In genomic region chr10:97160892-97161291, GRCm38 (mm10) we compare ENCODE assay signal across 13 mouse cellular contexts.
DNase-seq lines count a peak whose midpoint lies in the region; TF ChIP-seq lines count a peak whose summit lies in the region.
"Had no signal": no experiment of that assay in that cellular context is flagged by ENCODE, and none has a peak within 500 bp of the region (broad histone marks: within the 10 kb centered on the region; RNA-seq: fewer than 3 reads in every experiment).

No protein-coding gene starts in this region.

- no peak for TF ChIP-seq POLR2A in thymus, adult 2 months (IDR thresholded peaks at IDR 0.05; ENCODE audit: control insufficient read depth, extremely low read depth, insufficient read depth, low read length, poor library complexity)

- H3K27me3 ChIP-seq in thymus, adult 2 months (ENCODE audit: control insufficient read depth, insufficient read depth, low read length), result no peaks in the 10 kb centered on the region
- H3K27me3 ChIP-seq: embryonic facial prominence, embryonic 12.5 days; forebrain, embryonic 15.5 days; liver, embryonic 13.5 days; midbrain, embryonic 12.5 days had no signal

- H3K27ac ChIP-seq in thymus, adult 2 months (ENCODE audit: control insufficient read depth, insufficient read depth, low read length), result no peak overlapping the region
- H3K27ac ChIP-seq: embryonic facial prominence, embryonic 12.5 days; forebrain, embryonic 15.5 days; liver, embryonic 13.5 days; midbrain, embryonic 12.5 days had no signal

- TF ChIP-seq CTCF in thymus, adult 2 months (IDR thresholded peaks at IDR 0.05; ENCODE audit: borderline replicate concordance, control insufficient read depth, extremely low read depth, insufficient read depth, low read length, poor library complexity), result no peak

- H3K4me1 ChIP-seq in thymus, adult 2 months (replicated peaks; ENCODE audit: control insufficient read depth, insufficient read depth, low read length), result no peaks in the 10 kb centered on the region
- H3K4me1 ChIP-seq: liver, embryonic 13.5 days had no signal

- peak; percentile 1 for DNase-seq in thymus, adult 2 months
- DNase-seq in thymus, postnatal 10 days (ENCODE audit: low spot score in 2 of 2), result no peak
- peak; percentile 29 for DNase-seq in brain, adult 2 months (ENCODE audit: low read depth, low spot score)
- DNase-seq in cerebellum, postnatal 36 days, result peak; percentile 19 to 40
- peak; percentile 44 for DNase-seq in naive thymus-derived CD4-positive, alpha-beta T cell, adult 2 months (ENCODE audit: low read depth)
- no peak for DNase-seq in natural killer cell, adult 2 months (ENCODE audit: low spot score in 2 of 2)
- no peak for DNase-seq in layer of hippocampus, postnatal 25 days (ENCODE audit: extremely low spot score in 1 of 2, low spot score in 1 of 2)
- DNase-seq: liver, embryonic 13.5 days; thymus, postnatal 4 days had no signal

- H3K36me3 ChIP-seq in thymus, adult 2 months (ENCODE audit: control insufficient read depth, insufficient read depth, low read length), result no peaks in the 10 kb centered on the region
- H3K36me3 ChIP-seq: embryonic facial prominence, embryonic 12.5 days; forebrain, embryonic 15.5 days; liver, embryonic 13.5 days; midbrain, embryonic 12.5 days had no signal

- 4% methylated on average over 2 of the region's 2 CpGs for WGBS in thymus, adult 2 months

- H3K4me3 ChIP-seq in thymus, adult 2 months (ENCODE audit: control insufficient read depth, insufficient read depth, low read length), result no peak overlapping the region
- H3K4me3 ChIP-seq: embryonic facial prominence, embryonic 12.5 days; forebrain, embryonic 15.5 days; layer of hippocampus, adult 2 months; liver, embryonic 13.5 days; midbrain, embryonic 12.5 days had no signal

Comparison
In these comparisons a context has a peak if more than half of its experiments do, and no peak if none do; other contexts are left out.
1. DNase-seq: peak in thymus, adult 2 months (single experiment), brain, adult 2 months (single experiment), cerebellum, postnatal 36 days (2 of 2) and naive thymus-derived CD4-positive, alpha-beta T cell, adult 2 months (single experiment); none in thymus, postnatal 10 days (0 of 2), natural killer cell, adult 2 months (0 of 2) and layer of hippocampus, postnatal 25 days (0 of 2).